Mouse (Mus musculus) brain, adult 10 weeks (tissue): ENCODE data around the gene Mrpl42. TPM values are rescaled to one million over a fixed set of nuclear protein-coding genes. Genes with fewer than 3 reads are reported as not detected.

ENCODE experiments used
- polyA plus RNA-seq: library from polyadenylated mRNA; stranded (reverse); fragments of 350-450 nt; fragmentation: Illumina TruSeq; extraction: RNeasy Lipid Tissue Mini Kit (QIAGEN cat#74804); gene quantifications from one replicate; pipeline ENCODE4 v1.2.3, GENCODE M21; 2015; ENCODE audit warnings: low read depth, low replicate concordance

Mrpl42 gene
- polyA plus RNA-seq, result 216 TPM

DNA sequence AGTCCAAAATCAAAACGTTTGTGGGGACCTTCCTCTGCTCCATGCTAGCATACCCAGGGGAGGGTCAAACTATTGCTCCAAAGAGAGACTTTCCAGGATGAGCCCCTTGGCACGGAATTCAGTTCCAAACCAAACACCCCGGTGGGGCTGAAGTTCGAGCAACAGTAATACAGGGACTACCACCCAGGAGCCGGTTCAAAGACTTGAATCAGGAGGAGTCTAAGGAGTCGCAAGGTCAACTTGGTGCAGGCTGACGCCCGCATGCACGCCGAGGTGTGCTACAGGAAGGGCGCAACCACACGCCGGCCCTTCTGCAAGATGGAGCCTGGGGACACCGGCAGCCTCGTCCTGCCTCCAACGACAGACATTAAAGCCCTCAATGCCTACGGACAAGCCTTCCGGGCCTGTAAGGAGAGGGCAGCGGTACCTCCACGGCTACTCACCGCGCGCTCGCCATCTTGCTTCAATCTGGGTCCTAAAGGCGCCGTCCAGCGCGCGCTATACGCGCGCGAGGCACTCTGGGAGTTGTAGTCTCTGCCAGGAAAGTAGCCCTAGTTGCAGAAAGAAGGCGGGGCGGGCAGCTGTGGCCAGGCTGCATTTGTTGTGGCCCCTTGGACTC, at the start of gene Mrpl42:
Mrpl42 (minus strand) TSS at position 478 of the 619 bp plus-strand sequence.

GRCm38 (mm10) chr10:95514656-95515292, 13.0 kb upstream of the Mrpl42 start, which contains the start of gene Ube2n:
Gene Ube2n (plus strand): TSS chr10:95515145.

Other genes with a start within 250 kb of the Mrpl42 start
- gene Cradd, start 177.8 kb downstream of the Mrpl42 start, polyA plus RNA-seq, result 7.9 TPM
- 20.8 TPM for gene Socs2, start 84.8 kb downstream of the Mrpl42 start, polyA plus RNA-seq
- 259 TPM for gene Ube2n, start 13.2 kb upstream of the Mrpl42 start, polyA plus RNA-seq
- gene Nudt4, start 62.2 kb upstream of the Mrpl42 start, polyA plus RNA-seq, result 161 TPM
- gene Anapc15-ps, start 171.5 kb upstream of the Mrpl42 start, polyA plus RNA-seq, result not detected